Mouse (Mus musculus): ENCODE measurements around the gene Gm21887. TPM values are rescaled to one million over a fixed set of nuclear protein-coding genes. Genes with fewer than 3 reads are reported as not detected.

The Gm21887 gene
- polyA plus RNA-seq (2015; fragmentation: Nextera tagmentation; extraction: Ambion mirVana): 64.3 and 201 TPM in 2 replicates

DNA sequence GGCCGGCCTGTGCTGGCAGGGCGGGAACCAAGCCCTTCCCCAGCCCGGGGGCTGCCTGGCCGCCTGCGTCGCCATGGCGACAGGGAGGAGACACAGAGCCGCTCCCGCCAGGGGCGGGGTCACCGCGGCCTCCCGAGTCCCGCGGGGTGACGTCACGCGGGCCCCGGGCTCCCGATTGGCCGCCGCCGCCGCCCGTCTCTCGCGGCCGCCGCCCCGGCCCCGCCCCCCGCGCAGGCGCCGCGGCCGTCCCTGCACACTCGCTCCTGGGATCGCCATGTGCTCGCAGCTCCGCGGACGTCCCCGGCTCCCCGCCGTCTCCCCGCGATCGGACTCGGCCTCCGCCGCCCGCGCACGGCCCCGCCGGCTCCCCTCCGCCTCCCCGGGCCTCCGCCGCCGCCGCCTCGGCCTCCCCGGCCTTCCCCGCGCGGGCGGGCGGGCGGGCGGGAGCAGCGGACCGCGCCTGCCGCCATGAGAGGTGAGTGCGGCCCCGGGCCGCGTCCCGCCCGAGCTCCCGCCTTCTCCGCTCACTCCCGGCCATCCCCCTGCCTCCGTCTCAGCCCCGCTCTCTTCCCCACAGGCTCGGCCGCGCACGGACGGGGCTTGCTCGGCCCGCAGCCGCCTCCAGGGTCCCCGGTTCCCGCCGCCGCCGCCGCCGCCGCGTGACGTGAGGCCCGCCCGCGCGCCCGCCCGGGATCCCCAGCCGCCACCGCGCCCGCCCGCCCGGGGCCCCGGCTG, at the start of gene Gm21887:
Gm21887 (plus strand) TSS at position 644 of the 735 bp plus-strand sequence.

Other genes starting within 250 kb of the Gm21887 start
- not detected in 2 replicates for gene 4933400A11Rik, start 230.0 kb upstream of the Gm21887 start, polyA plus RNA-seq (2015; fragmentation: Nextera tagmentation; extraction: Ambion mirVana)

All from neural tube, postnatal 0 days (tissue).